Mouse (Mus musculus) olfactory bulb, adult 2 months (tissue): Measurements from ENCODE around the gene Bend6.

Experiments
- CTCF ChIP-seq: fragments of 200-500 bp; IDR thresholded peaks from 2 replicates; pipeline ENCODE4 v1.5.1; 2012; ENCODE audit warnings: low read depth, mild to moderate bottlenecking, low read length, moderate library complexity; ENCODE audit not compliant: insufficient read depth
- POLR2A ChIP-seq: fragments of 200-500 bp; IDR thresholded peaks from 2 replicates; pipeline ENCODE4 v1.6.1; 2012; ENCODE audit warnings: mild to moderate bottlenecking, low read depth, low read length, moderate library complexity; ENCODE audit not compliant: insufficient read depth

GRCm38 (mm10) chr1:33940364-33940928, 32.8 kb upstream of the Bend6 start:
- TF ChIP-seq POLR2A (no peak), CTCF (no peak)
